Mouse (Mus musculus) erythroblast, embryonic 14.5 days (primary cell): ENCODE measurements at regions not wholly inside any gene's neighbourhood (a gene's known extent, or its start where the extent isn't known, plus 50 kb on each side); places are given as distances from the start of the nearest gene placed in this dataset.

Experiments used
- GATA1 ChIP-seq: IDR thresholded peaks from 2 replicates; pipeline ENCODE4 v1.6.1; 2012; ENCODE audit warnings: low read length, inconsistent platforms, mixed read lengths
- TAL1 ChIP-seq: IDR thresholded peaks from 3 replicates; pipeline ENCODE4 v1.6.1; 2012; ENCODE audit warnings: low read length, inconsistent platforms, mixed read lengths

- TF ChIP-seq GATA1 (no peak), TAL1 (no peak)
Observed at GRCm38 (mm10) chr3:70224846-70225245, 217.4 kb downstream of the Otol1 start.
